Mouse (Mus musculus) liver, postnatal 0 days (tissue): ENCODE results near the gene Prmt9.

Experiments used
- CTCF ChIP-seq: sonication (generic); IDR thresholded peaks from 2 replicates; pipeline ENCODE4 v1.5.1; 2016; ENCODE audit warnings: antibody characterized with exemption, low read depth
- EP300 ChIP-seq: IDR thresholded peaks from 2 replicates; pipeline ENCODE4 v1.6.1; 2016; ENCODE audit warnings: antibody characterized with exemption, low read depth, mild to moderate bottlenecking

DNA sequence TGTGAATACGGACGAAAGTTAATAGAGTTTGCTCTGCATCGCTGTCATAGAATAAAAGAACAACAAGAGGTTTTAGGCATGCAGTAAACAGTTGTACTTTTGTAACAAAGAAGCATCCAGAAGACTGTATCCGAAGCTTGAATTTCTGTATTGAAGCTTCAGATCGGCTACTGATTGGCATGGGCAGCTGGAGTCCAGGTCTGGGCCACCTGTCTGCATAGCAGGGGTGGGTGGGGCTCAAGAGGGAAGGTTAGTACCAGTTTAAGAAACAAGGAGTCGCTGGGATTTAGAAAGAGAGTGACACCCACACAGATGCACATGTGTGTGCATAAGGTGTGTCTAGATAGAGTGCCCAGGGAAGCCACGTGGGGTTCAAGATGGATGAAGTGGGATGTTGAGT, 28.5 kb downstream of the Prmt9 start:
- no peak for TF ChIP-seq EP300
- TF ChIP-seq CTCF = no peak
